In genomic region chr1:141450960-141451359, GRCm38 (mm10) we compare ENCODE assay signal across 28 mouse cellular contexts.
DNase-seq lines count a peak whose midpoint lies in the region; ATAC-seq lines count a peak whose summit lies in the region.
"Had no signal": no experiment of that assay in that cellular context is flagged by ENCODE, and none has a peak within 500 bp of the region (broad histone marks: within the 10 kb centered on the region; RNA-seq: fewer than 3 reads in every experiment).

No protein-coding gene starts in this region.

- H3K36me3 ChIP-seq in forebrain, embryonic 12.5 days (replicated peaks) = no peaks in the 10 kb centered on the region
- H3K36me3 ChIP-seq in forebrain, embryonic 15.5 days = no peaks in the 10 kb centered on the region
- H3K36me3 ChIP-seq in midbrain, embryonic 14.5 days (ENCODE audit: control insufficient read depth, insufficient read depth, low read length) = no peaks in the 10 kb centered on the region
- H3K36me3 ChIP-seq in midbrain, embryonic 15.5 days (replicated peaks) = no peaks in the 10 kb centered on the region
- H3K36me3 ChIP-seq: embryonic facial prominence, embryonic 13.5 days; embryonic facial prominence, embryonic 15.5 days; forebrain, embryonic 10.5 days; G1E had no signal

- H3K4me2 ChIP-seq in forebrain, embryonic 12.5 days = no peak overlapping the region
- no peak overlapping the region for H3K4me2 ChIP-seq in forebrain, embryonic 15.5 days (replicated peaks)
- no peak overlapping the region for H3K4me2 ChIP-seq in midbrain, embryonic 14.5 days (ENCODE audit: low read length)
- no peak overlapping the region for H3K4me2 ChIP-seq in midbrain, embryonic 15.5 days
- H3K4me2 ChIP-seq: embryonic facial prominence, embryonic 13.5 days; embryonic facial prominence, embryonic 15.5 days; forebrain, embryonic 13.5 days had no signal

- H3K9ac ChIP-seq in forebrain, embryonic 12.5 days = no peak overlapping the region
- H3K9ac ChIP-seq in forebrain, embryonic 15.5 days (replicated peaks) = no peak overlapping the region
- H3K9ac ChIP-seq in midbrain, embryonic 14.5 days (replicated peaks; ENCODE audit: low read length) = no peak overlapping the region
- H3K9ac ChIP-seq in midbrain, embryonic 15.5 days = no peak overlapping the region
- H3K9ac ChIP-seq: embryonic facial prominence, embryonic 13.5 days; embryonic facial prominence, embryonic 15.5 days; forebrain, embryonic 13.5 days had no signal

- 0 out of 2 replicates have a peak, but pooled peaks have one; percentile 11 for ATAC-seq in forebrain, embryonic 12.5 days (ENCODE audit: low FRiP score)
- ATAC-seq in forebrain, embryonic 15.5 days (replicated peaks) = no peak
- peak; percentile 62; the same call in 1 of the 2 replicates for ATAC-seq in midbrain, embryonic 14.5 days (ENCODE audit: low FRiP score, low TSS enrichment)
- no peak; the same call in 1 of the 2 replicates for ATAC-seq in midbrain, embryonic 15.5 days (replicated peaks)
- ATAC-seq: activated CD4-positive, CD25-positive, alpha-beta regulatory T cell, adult 4 months; CD4-positive, CD25-positive, alpha-beta regulatory T cell, adult 4 months; forebrain, embryonic 13.5 days; forebrain, embryonic 16.5 days; Patski had no signal

- H3K27ac ChIP-seq in forebrain, embryonic 12.5 days = no peak overlapping the region
- H3K27ac ChIP-seq in forebrain, embryonic 15.5 days (replicated peaks) = no peak overlapping the region
- H3K27ac ChIP-seq in midbrain, embryonic 14.5 days (replicated peaks; ENCODE audit: low read depth, low read length) = no peak overlapping the region
- no peak overlapping the region for H3K27ac ChIP-seq in midbrain, embryonic 15.5 days
- H3K27ac ChIP-seq: embryonic facial prominence, embryonic 13.5 days; embryonic facial prominence, embryonic 15.5 days; forebrain, embryonic 10.5 days; forebrain, embryonic 13.5 days had no signal

- no peaks in the 10 kb centered on the region for H3K9me3 ChIP-seq in forebrain, embryonic 12.5 days
- no peaks in the 10 kb centered on the region for H3K9me3 ChIP-seq in forebrain, embryonic 15.5 days
- H3K9me3 ChIP-seq in midbrain, embryonic 14.5 days (ENCODE audit: control insufficient read depth, low read length) = no peaks in the 10 kb centered on the region
- H3K9me3 ChIP-seq in midbrain, embryonic 15.5 days = no peaks in the 10 kb centered on the region
- H3K9me3 ChIP-seq: embryonic facial prominence, embryonic 13.5 days; embryonic facial prominence, embryonic 15.5 days; forebrain, embryonic 10.5 days; forebrain, embryonic 13.5 days; G1E had no signal

- no peak overlapping the region for H3K4me3 ChIP-seq in forebrain, embryonic 12.5 days (replicated peaks)
- H3K4me3 ChIP-seq in forebrain, embryonic 15.5 days = no peak overlapping the region
- H3K4me3 ChIP-seq in midbrain, embryonic 14.5 days (replicated peaks; ENCODE audit: low read depth, low read length) = no peak overlapping the region
- no peak overlapping the region for H3K4me3 ChIP-seq in midbrain, embryonic 15.5 days
- H3K4me3 ChIP-seq: embryonic facial prominence, embryonic 13.5 days; embryonic facial prominence, embryonic 15.5 days; erythroblast, embryonic 14.5 days; forebrain, embryonic 10.5 days; forebrain, embryonic 13.5 days had no signal

- H3K4me1 ChIP-seq in forebrain, embryonic 12.5 days = no peaks in the 10 kb centered on the region
- no peaks in the 10 kb centered on the region for H3K4me1 ChIP-seq in forebrain, embryonic 15.5 days
- H3K4me1 ChIP-seq in midbrain, embryonic 14.5 days (ENCODE audit: control insufficient read depth, insufficient read depth, low read length) = 0 out of 2 replicates have a peak, but pooled peaks cover 2% of the 10 kb centered on the region
- no peaks in the 10 kb centered on the region for H3K4me1 ChIP-seq in midbrain, embryonic 15.5 days
- H3K4me1 ChIP-seq: embryonic facial prominence, embryonic 13.5 days; embryonic facial prominence, embryonic 15.5 days; forebrain, embryonic 10.5 days; forebrain, embryonic 13.5 days had no signal

- H3K27me3 ChIP-seq in forebrain, embryonic 12.5 days = no peaks in the 10 kb centered on the region
- no peaks in the 10 kb centered on the region for H3K27me3 ChIP-seq in forebrain, embryonic 15.5 days
- no peaks in the 10 kb centered on the region for H3K27me3 ChIP-seq in midbrain, embryonic 14.5 days (ENCODE audit: control insufficient read depth, insufficient read depth, low read length)
- no peaks in the 10 kb centered on the region for H3K27me3 ChIP-seq in midbrain, embryonic 15.5 days (replicated peaks)
- H3K27me3 ChIP-seq: CH12.LX; embryonic facial prominence, embryonic 13.5 days; embryonic facial prominence, embryonic 15.5 days; forebrain, embryonic 13.5 days; Patski had no signal

- WGBS in forebrain, embryonic 12.5 days = 88% methylated on average over 1 of the region's 1 CpGs
- WGBS in forebrain, embryonic 15.5 days = 80% methylated on average over 1 of the region's 1 CpGs
- WGBS in midbrain, embryonic 14.5 days = 87% methylated on average over 1 of the region's 1 CpGs
- 85% methylated on average over 1 of the region's 1 CpGs for WGBS in midbrain, embryonic 15.5 days

- no peak for DNase-seq in midbrain, embryonic 14.5 days
- DNase-seq in retina, embryonic 14.5 days (ENCODE audit: low spot score) = peak; percentile 26
- DNase-seq in retina, postnatal 1 day = no peak
- DNase-seq: adrenal gland, adult 8-10 months; adrenal gland, postnatal 14 days; adrenal gland, postnatal 36 days; B cell, adult 2 months; cerebellum, adult 11 months; cerebellum, adult 18-20 months; cerebellum, adult 8-10 months; cerebellum, adult 9-11 months; cerebellum, postnatal 14 days; cerebellum, postnatal 36 days; embryo, embryonic 11 days had no signal

Comparison
In these comparisons a context has a peak if more than half of its experiments do, and no peak if none do; other contexts are left out.
1. ATAC-seq: peak in forebrain, embryonic 12.5 days (single experiment) and midbrain, embryonic 14.5 days (single experiment); none in forebrain, embryonic 15.5 days (single experiment) and midbrain, embryonic 15.5 days (single experiment).